Mouse (Mus musculus) ES-Bruce4 (cell line): Measurements from ENCODE around the gene Supt5.
"Not testable (repeated sequence)": the region's sequence is repeated elsewhere in the genome, so short reads cannot be mapped to it uniquely, and the experiment has no call there.

Experiments
- CTCF ChIP-seq: IDR thresholded peaks from one replicate; pipeline ENCODE4 v1.8.1; 2011; ENCODE audit warnings: low read depth, low read length
- EP300 ChIP-seq: IDR thresholded peaks from 2 replicates; pipeline ENCODE4 v1.6.1; 2011; ENCODE audit warnings: low read depth, low read length; ENCODE audit not compliant: insufficient read depth

DNA sequence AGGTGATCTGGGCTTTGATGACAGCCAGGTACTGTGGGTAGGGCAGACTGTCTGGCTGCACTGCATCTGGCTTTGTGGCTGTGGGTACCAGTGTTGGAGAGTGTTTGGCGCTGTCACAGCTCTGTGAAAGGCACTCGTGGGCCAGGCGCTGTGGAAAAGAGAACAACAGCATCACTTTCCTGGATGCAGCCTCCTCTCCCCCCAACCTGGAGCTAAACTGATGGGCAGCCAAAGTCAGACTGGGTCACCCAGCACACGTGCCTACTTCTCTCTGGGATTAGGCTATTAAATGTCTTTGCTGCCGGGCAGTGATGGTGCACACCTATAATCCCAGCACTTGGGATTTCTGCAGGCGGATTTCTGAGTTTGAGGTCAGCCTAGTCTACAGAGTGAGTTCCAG is 48.3 kb upstream of the Supt5 start:
- TF ChIP-seq CTCF, EP300: not testable (repeated sequence)
